Mouse (Mus musculus): Measurements from ENCODE around the gene Btbd9.

GRCm38 (mm10) chr17:30523783-30524182 is 52.5 kb downstream of the Btbd9 start:
- no peak for TF ChIP-seq POLR2A (IDR thresholded peaks at IDR 0.05; ENCODE audit: borderline replicate concordance, insufficient read depth, low read length)
- no peak for TF ChIP-seq CTCF (IDR thresholded peaks at IDR 0.05; ENCODE audit: borderline replicate concordance, insufficient read depth, low read depth, low read length)
